Comparison of ENCODE assay signal across 7 mouse cellular contexts in the genomic region with DNA sequence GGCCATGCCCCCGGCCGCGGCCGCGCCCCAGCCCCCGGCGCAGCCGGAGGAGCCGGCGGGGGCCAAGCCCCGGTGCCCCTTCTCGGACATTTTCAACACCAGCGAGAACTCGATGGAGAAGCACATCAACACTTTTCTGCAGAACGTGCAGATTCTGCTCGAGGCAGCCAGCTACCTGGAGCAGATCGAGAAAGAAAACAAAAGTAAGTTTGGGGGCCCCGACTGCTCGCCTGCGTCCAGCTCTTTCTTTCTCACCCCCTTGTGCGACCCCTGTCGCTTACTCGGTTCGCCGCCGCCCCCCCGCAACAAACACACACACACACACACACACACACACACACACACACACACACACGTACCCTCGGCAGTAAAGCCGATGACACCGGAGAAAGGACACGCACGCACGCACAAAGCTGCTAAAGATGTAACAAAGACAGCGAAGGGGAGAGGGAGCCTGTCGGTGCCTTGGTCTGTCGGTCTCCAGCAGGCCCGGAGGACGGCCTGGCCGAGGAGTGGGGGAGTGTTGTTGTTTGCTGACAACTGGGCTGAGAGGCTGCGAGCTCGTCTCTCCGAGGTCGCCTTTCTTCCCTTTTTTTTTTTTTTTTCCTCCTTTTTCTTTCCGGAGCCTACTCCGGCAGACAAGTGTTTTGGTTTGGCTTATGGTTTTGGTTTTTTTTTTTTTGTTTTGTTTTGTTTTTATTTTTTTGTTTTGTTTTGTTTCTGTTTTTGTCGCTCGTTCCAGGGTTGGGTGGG. TPM values are rescaled to one million over a fixed set of nuclear protein-coding genes. Genes with fewer than 3 reads are reported as not detected.
DNase-seq lines count a peak whose midpoint lies in the region; ATAC-seq and TF ChIP-seq lines count a peak whose summit lies in the region.

No protein-coding gene starts in this region.

- WGBS in limb, embryonic 13.5 days: under 1% methylated on average over 44 of the region's 48 CpGs
- under 1% methylated on average over 46 of the region's 48 CpGs for WGBS in stomach, embryonic 16.5 days

- no peak for ATAC-seq in limb, embryonic 13.5 days (ENCODE audit: low FRiP score, low read depth)
- ATAC-seq in stomach, embryonic 16.5 days (ENCODE audit: insufficient read depth, low FRiP score): no peak

- H3K36me3 ChIP-seq in ES-E14 (ENCODE audit: control insufficient read depth, insufficient read depth, low read length, poor library complexity, severe bottlenecking) (no peaks in the 10 kb centered on the region), myocyte (ENCODE audit: control insufficient read depth, insufficient read depth) (no peaks in the 10 kb centered on the region)
- peaks cover 14% of the 10 kb centered on the region for H3K36me3 ChIP-seq in erythroblast, embryonic 14.5 days (ENCODE audit: control insufficient read depth)
- no peaks in the 10 kb centered on the region for H3K36me3 ChIP-seq in limb, embryonic 13.5 days
- H3K36me3 ChIP-seq in stomach, embryonic 16.5 days (ENCODE audit: control insufficient read depth, insufficient read depth, low read length): no peaks in the 10 kb centered on the region

- H3K4me1 ChIP-seq in ES-E14 (ENCODE audit: control insufficient read depth in 2 of 2, insufficient read depth in 2 of 2, low read length in 2 of 2, poor library complexity in 1 of 2): peaks cover 6 to 25% of the 10 kb centered on the region in 2 experiments; a peak in 3 of 4 replicates
- peaks cover 59% of the 10 kb centered on the region for H3K4me1 ChIP-seq in erythroblast, embryonic 14.5 days (ENCODE audit: control insufficient read depth)
- H3K4me1 ChIP-seq in limb, embryonic 13.5 days: peaks cover 33% of the 10 kb centered on the region
- peaks cover 13% of the 10 kb centered on the region for H3K4me1 ChIP-seq in stomach, embryonic 16.5 days (ENCODE audit: control insufficient read depth, insufficient read depth, low read length)

- H3K9ac ChIP-seq in ES-E14 (ENCODE audit: insufficient read depth, low read depth, low read length, poor library complexity, severe bottlenecking): peak overlapping the region; percentile 58
- peak overlapping the region; percentile 90 for H3K9ac ChIP-seq in limb, embryonic 13.5 days
- H3K9ac ChIP-seq in stomach, embryonic 16.5 days (ENCODE audit: low read length): peak overlapping the region; percentile 90

- peaks cover 5% of the 10 kb centered on the region for H3K79me2 ChIP-seq in myocyte (ENCODE audit: control insufficient read depth, insufficient read depth)

- H3K27ac ChIP-seq in ES-E14 (ENCODE audit: insufficient read depth, low read depth, low read length, poor library complexity, severe bottlenecking): no peak overlapping the region
- peak overlapping the region; percentile 97 for H3K27ac ChIP-seq in limb, embryonic 13.5 days
- H3K27ac ChIP-seq in stomach, embryonic 16.5 days (ENCODE audit: low read length): peak overlapping the region; percentile 97

- H3ac ChIP-seq in myocyte (ENCODE audit: control insufficient read depth, insufficient read length): peak overlapping the region; percentile 85

- no peaks in the 10 kb centered on the region for H3K9me3 ChIP-seq in ES-E14 (ENCODE audit: control insufficient read depth, insufficient read depth, low read depth, low read length)
- H3K9me3 ChIP-seq in erythroblast, embryonic 14.5 days (ENCODE audit: control insufficient read depth, low read length): no peaks in the 10 kb centered on the region
- H3K9me3 ChIP-seq in limb, embryonic 13.5 days: no peaks in the 10 kb centered on the region
- no peaks in the 10 kb centered on the region for H3K9me3 ChIP-seq in stomach, embryonic 16.5 days (replicated peaks; ENCODE audit: control insufficient read depth, low read length)

- H3K4me2 ChIP-seq in limb, embryonic 13.5 days (replicated peaks): peak overlapping the region; percentile 95
- H3K4me2 ChIP-seq in myocyte (ENCODE audit: low read depth): peak overlapping the region; percentile 84
- H3K4me2 ChIP-seq in stomach, embryonic 16.5 days (ENCODE audit: low read depth, low read length): peak overlapping the region; percentile 92

- DNase-seq in ES-E14 (ENCODE audit: low read depth, low spot score): no peak
- peak; percentile 70 for DNase-seq in adrenal gland, postnatal 14 days
- peak; percentile 56 for DNase-seq in heart, postnatal 4 days

- in situ Hi-C loops in ES-E14 (cut with MboI; ENCODE audit: low sequenced_read_pairs in 2 of 2, unreplicated experiment in 2 of 2): no loop called here

- H3K27me3 ChIP-seq in erythroblast, embryonic 14.5 days (ENCODE audit: control insufficient read depth): peaks cover 20% of the 10 kb centered on the region
- H3K27me3 ChIP-seq in limb, embryonic 13.5 days: no peaks in the 10 kb centered on the region
- H3K27me3 ChIP-seq in myocyte (ENCODE audit: control insufficient read depth, insufficient read depth, insufficient read length): no peaks in the 10 kb centered on the region
- no peaks in the 10 kb centered on the region for H3K27me3 ChIP-seq in stomach, embryonic 16.5 days (ENCODE audit: control insufficient read depth, insufficient read depth, low read length)

- H3K4me3 ChIP-seq in ES-E14 (ENCODE audit: insufficient read depth in 1 of 2, low read depth in 1 of 2, low read length in 2 of 2, poor library complexity in 1 of 2, severe bottlenecking in 1 of 2) (peak overlapping the region; percentile 79 to 92), myocyte (peak overlapping the region; percentile 93)
- H3K4me3 ChIP-seq in erythroblast, embryonic 14.5 days (replicated peaks): peak overlapping the region; percentile 99
- peak overlapping the region; percentile 85 for H3K4me3 ChIP-seq in limb, embryonic 13.5 days
- H3K4me3 ChIP-seq in stomach, embryonic 16.5 days (replicated peaks; ENCODE audit: low read length): peak overlapping the region; percentile 86

- peak; percentile 12 for TF ChIP-seq POLR2A in myocyte (IDR thresholded peaks at IDR 0.05; ENCODE audit: insufficient read length, low read depth)

TF ChIP-seq in ES-E14, 5 proteins besides CTCF, POLR2A, EP300 and RAD21:
- TF ChIP-seq ZNF384 (IDR thresholded peaks at IDR 0.05; ENCODE audit: low read depth, low read length) (0 out of 2 replicates have a peak, but pooled peaks have one; percentile 48), MAFK (IDR thresholded peaks at IDR 0.05; ENCODE audit: insufficient read depth, low read depth, low read length) (no peak)

TF ChIP-seq in myocyte, 11 proteins besides CTCF, POLR2A, EP300 and RAD21:
- no peak for TF ChIP-seq REST (IDR thresholded peaks at IDR 0.05; ENCODE audit: insufficient read depth, insufficient read length)
- TF ChIP-seq POLR2AphosphoS2 (IDR thresholded peaks at IDR 0.05; ENCODE audit: insufficient read length, low read depth): no peak
- no peak for TF ChIP-seq TCF3 (IDR thresholded peaks at IDR 0.05; ENCODE audit: insufficient read length, low read depth)
- TF ChIP-seq MYOG (IDR thresholded peaks at IDR 0.05; ENCODE audit: control insufficient read depth in 1 of 3, insufficient read depth in 1 of 3, insufficient read length in 2 of 3, low read depth in 2 of 3): peak in 1 of 3 experiments; percentile 18

RNA-seq across cellular contexts. Expression of gene Mxi1, which starts 0.6 kb away (rescaled TPM):
- total RNA-seq in ES-E14 (2012; rRNA removed): 20.1 and 28.5 TPM in 2 replicates
- 27.3 and 31.0 TPM in 2 replicates for total RNA-seq in adrenal gland, postnatal 14 days (2021)
- polyA plus RNA-seq in erythroblast, embryonic 14.5 days (2012): 12.9 and 14.0 TPM in 2 replicates
- 10 to 100 TPM; 26.1 to 27.1 TPM for total RNA-seq in heart, postnatal 4 days (2021)
- 36.3 and 39.1 TPM in 2 replicates for polyA plus RNA-seq in limb, embryonic 13.5 days (2015; fragmentation: Nextera tagmentation; extraction: Ambion mirVana)
- polyA plus RNA-seq in myocyte (2012; fragmentation: generic; extraction: Trizol): 11.9 TPM
- 15.8 and 15.9 TPM in 2 replicates for polyA plus RNA-seq in stomach, embryonic 16.5 days (2015; fragmentation: Nextera tagmentation; extraction: Ambion mirVana)
